Mouse (Mus musculus): ENCODE measurements around the gene Eloa. TPM values are rescaled to one million over a fixed set of nuclear protein-coding genes. Genes with fewer than 3 reads are reported as not detected.
A peak's percentile ranks its signal among the peaks of the same experiment; 100 is the strongest.

Eloa gene
- polyA plus RNA-seq, 1 experiment = 14.1 TPM

GRCm38 (mm10) chr4:135995118-135995517 is 26.4 kb downstream of the Eloa start:
- no peaks in the 10 kb centered on the region for H3K27me3 ChIP-seq (ENCODE audit: control insufficient read depth, insufficient read depth, low read length)
- no peak overlapping the region; the same call in 1 of the 2 replicates for H3K27ac ChIP-seq (ENCODE audit: control insufficient read depth, insufficient read depth, low read depth, low read length)
- H3K4me3 ChIP-seq (ENCODE audit: control insufficient read depth, low read depth, low read length) = no peak overlapping the region
- peaks cover 4% of the 10 kb centered on the region; the same call in 1 of the 2 replicates for H3K4me1 ChIP-seq (ENCODE audit: control insufficient read depth, insufficient read depth, low read length)
- no peak for TF ChIP-seq POLR2A (IDR thresholded peaks at IDR 0.05; ENCODE audit: control insufficient read depth, low read depth, low read length)
- TF ChIP-seq CTCF (IDR thresholded peaks at IDR 0.05; ENCODE audit: control insufficient read depth, insufficient read depth, insufficient replicate concordance, low read depth, low read length) = no peak
- H3K36me3 ChIP-seq (ENCODE audit: control insufficient read depth, insufficient read depth, low read length) = no peaks in the 10 kb centered on the region

GRCm38 (mm10) chr4:135993941-135994340 is 27.6 kb downstream of the Eloa start:
- TF ChIP-seq CTCF (IDR thresholded peaks at IDR 0.05; ENCODE audit: control insufficient read depth, insufficient read depth, insufficient replicate concordance, low read depth, low read length) = no peak
- TF ChIP-seq POLR2A (IDR thresholded peaks at IDR 0.05; ENCODE audit: control insufficient read depth, low read depth, low read length) = no peak
- H3K27ac ChIP-seq (ENCODE audit: control insufficient read depth, insufficient read depth, low read depth, low read length) = no peak overlapping the region
- H3K27me3 ChIP-seq (ENCODE audit: control insufficient read depth, insufficient read depth, low read length) = no peaks in the 10 kb centered on the region
- no peak overlapping the region for H3K4me3 ChIP-seq (ENCODE audit: control insufficient read depth, low read depth, low read length)
- peaks cover 4% of the 10 kb centered on the region; the same call in 1 of the 2 replicates for H3K4me1 ChIP-seq (ENCODE audit: control insufficient read depth, insufficient read depth, low read length)
- H3K36me3 ChIP-seq (ENCODE audit: control insufficient read depth, insufficient read depth, low read length) = no peaks in the 10 kb centered on the region

GRCm38 (mm10) chr4:135987714-135988113 is 33.8 kb downstream of the Eloa start:
- no peak for TF ChIP-seq CTCF (IDR thresholded peaks at IDR 0.05; ENCODE audit: control insufficient read depth, insufficient read depth, insufficient replicate concordance, low read depth, low read length)
- no peak for TF ChIP-seq POLR2A (IDR thresholded peaks at IDR 0.05; ENCODE audit: control insufficient read depth, low read depth, low read length)
- peaks cover 3% of the 10 kb centered on the region; the same call in 1 of the 2 replicates for H3K36me3 ChIP-seq (ENCODE audit: control insufficient read depth, insufficient read depth, low read length)
- peak overlapping the region; percentile 97 for H3K4me3 ChIP-seq (ENCODE audit: control insufficient read depth, low read depth, low read length)
- H3K27me3 ChIP-seq (ENCODE audit: control insufficient read depth, insufficient read depth, low read length) = no peaks in the 10 kb centered on the region
- H3K27ac ChIP-seq (ENCODE audit: control insufficient read depth, insufficient read depth, low read depth, low read length) = no peak overlapping the region
- peaks cover 6% of the 10 kb centered on the region for H3K4me1 ChIP-seq (ENCODE audit: control insufficient read depth, insufficient read depth, low read length)

- Histone ChIP-seq H3K36me3 (ENCODE audit: control insufficient read depth, insufficient read depth, low read length) (peaks cover 3% of the 10 kb centered on the region; the same call in 1 of the 2 replicates), H3K27ac (ENCODE audit: control insufficient read depth, insufficient read depth, low read depth, low read length) (peak within 1 kb of the TSS; percentile 86), H3K4me3 (ENCODE audit: control insufficient read depth, low read depth, low read length) (peak within 1 kb of the TSS; percentile 97), H3K4me1 (ENCODE audit: control insufficient read depth, insufficient read depth, low read length) (peaks cover 6% of the 10 kb centered on the region), H3K27me3 (ENCODE audit: control insufficient read depth, insufficient read depth, low read length) (no peaks in the 10 kb centered on the region)
- TF ChIP-seq CTCF (IDR thresholded peaks at IDR 0.05; ENCODE audit: control insufficient read depth, insufficient read depth, insufficient replicate concordance, low read depth, low read length) (no peak), POLR2A (IDR thresholded peaks at IDR 0.05; ENCODE audit: control insufficient read depth, low read depth, low read length) (peak; percentile 95)
Observed at GRCm38 (mm10) chr4:135986943-135987710, 34.4 kb downstream of the Eloa start, which contains the start of gene Pithd1. Gene Pithd1 (minus strand): TSS chr4:135987264.

- Histone ChIP-seq H3K27ac (ENCODE audit: control insufficient read depth, insufficient read depth, low read depth, low read length) (peak overlapping the region; percentile 76), H3K27me3 (ENCODE audit: control insufficient read depth, insufficient read depth, low read length) (no peaks in the 10 kb centered on the region), H3K4me3 (ENCODE audit: control insufficient read depth, low read depth, low read length) (peak overlapping the region; percentile 97), H3K4me1 (ENCODE audit: control insufficient read depth, insufficient read depth, low read length) (peaks cover 6% of the 10 kb centered on the region), H3K36me3 (ENCODE audit: control insufficient read depth, insufficient read depth, low read length) (peaks cover 3% of the 10 kb centered on the region; the same call in 1 of the 2 replicates)
- TF ChIP-seq POLR2A (IDR thresholded peaks at IDR 0.05; ENCODE audit: control insufficient read depth, low read depth, low read length) (no peak), CTCF (IDR thresholded peaks at IDR 0.05; ENCODE audit: control insufficient read depth, insufficient read depth, insufficient replicate concordance, low read depth, low read length) (no peak)
Observed at GRCm38 (mm10) chr4:135986301-135986942, 35.1 kb downstream of the Eloa start.

GRCm38 (mm10) chr4:135985769-135986168 is 35.8 kb downstream of the Eloa start:
- H3K4me1 ChIP-seq (ENCODE audit: control insufficient read depth, insufficient read depth, low read length) = peaks cover 6% of the 10 kb centered on the region
- TF ChIP-seq POLR2A (IDR thresholded peaks at IDR 0.05; ENCODE audit: control insufficient read depth, low read depth, low read length) (peak; percentile 60; the same call in 1 of the 2 replicates), CTCF (IDR thresholded peaks at IDR 0.05; ENCODE audit: control insufficient read depth, insufficient read depth, insufficient replicate concordance, low read depth, low read length) (no peak)
- no peaks in the 10 kb centered on the region for H3K27me3 ChIP-seq (ENCODE audit: control insufficient read depth, insufficient read depth, low read length)
- peaks cover 3% of the 10 kb centered on the region; the same call in 1 of the 2 replicates for H3K36me3 ChIP-seq (ENCODE audit: control insufficient read depth, insufficient read depth, low read length)
- no peak overlapping the region; the same call in 1 of the 2 replicates for H3K27ac ChIP-seq (ENCODE audit: control insufficient read depth, insufficient read depth, low read depth, low read length)
- H3K4me3 ChIP-seq (ENCODE audit: control insufficient read depth, low read depth, low read length) = peak overlapping the region; percentile 97

- TF ChIP-seq POLR2A (IDR thresholded peaks at IDR 0.05; ENCODE audit: control insufficient read depth, low read depth, low read length) (no peak), CTCF (IDR thresholded peaks at IDR 0.05; ENCODE audit: control insufficient read depth, insufficient read depth, insufficient replicate concordance, low read depth, low read length) (no peak)
- no peak overlapping the region for H3K27ac ChIP-seq (ENCODE audit: control insufficient read depth, insufficient read depth, low read depth, low read length)
- peaks cover 3% of the 10 kb centered on the region; the same call in 1 of the 2 replicates for H3K36me3 ChIP-seq (ENCODE audit: control insufficient read depth, insufficient read depth, low read length)
- H3K4me1 ChIP-seq (ENCODE audit: control insufficient read depth, insufficient read depth, low read length) = peaks cover 6% of the 10 kb centered on the region
- H3K27me3 ChIP-seq (ENCODE audit: control insufficient read depth, insufficient read depth, low read length) = no peaks in the 10 kb centered on the region
- peak overlapping the region; percentile 97 for H3K4me3 ChIP-seq (ENCODE audit: control insufficient read depth, low read depth, low read length)
Observed at GRCm38 (mm10) chr4:135985193-135985592, 36.4 kb downstream of the Eloa start.
